31 mouse cellular contexts compared by ENCODE assay signal in genomic region chr9:47314236-47314635, GRCm38 (mm10).
"Had no signal": no experiment of that assay in that cellular context is flagged by ENCODE, and none has a peak within 500 bp of the region (broad histone marks: within the 10 kb centered on the region; RNA-seq: fewer than 3 reads in every experiment).

No protein-coding gene starts in this region.

- DNase-seq: left cerebral cortex, postnatal 4 days; liver; liver, embryonic 13.5 days; liver, postnatal 0 days; lung, adult 18-20 months; lung, adult 2 months; lung, postnatal 10 days; lung, postnatal 14 days; lung, postnatal 36 days; lung, postnatal 4 days; midbrain, embryonic 14.5 days had no signal

- H3K4me1 ChIP-seq: limb, embryonic 10.5 days; limb, embryonic 12.5 days; limb, embryonic 13.5 days; limb, embryonic 15.5 days; liver, embryonic 12.5 days; liver, embryonic 13.5 days; liver, embryonic 15.5 days; megakaryocyte, embryonic 14.5 days; midbrain, embryonic 10.5 days; midbrain, embryonic 12.5 days; midbrain, embryonic 13.5 days; midbrain, embryonic 15.5 days; neural tube, embryonic 12.5 days had no signal

- H3K27ac ChIP-seq: limb, embryonic 10.5 days; limb, embryonic 12.5 days; limb, embryonic 13.5 days; limb, embryonic 15.5 days; liver, embryonic 12.5 days; liver, embryonic 13.5 days; liver, embryonic 14.5 days; liver, embryonic 15.5 days; lung, embryonic 15.5 days; macrophage; midbrain, embryonic 10.5 days; midbrain, embryonic 12.5 days; midbrain, embryonic 13.5 days; midbrain, embryonic 15.5 days; neural tube, embryonic 12.5 days had no signal

- H3K4me3 ChIP-seq: limb, embryonic 10.5 days; limb, embryonic 12.5 days; limb, embryonic 13.5 days; limb, embryonic 15.5 days; liver, embryonic 12.5 days; liver, embryonic 13.5 days; liver, embryonic 15.5 days; lung, embryonic 15.5 days; megakaryocyte, embryonic 14.5 days; midbrain, embryonic 10.5 days; midbrain, embryonic 12.5 days; midbrain, embryonic 13.5 days; midbrain, embryonic 15.5 days; myocyte; neural tube, embryonic 12.5 days had no signal

- H3K36me3 ChIP-seq: limb, embryonic 10.5 days; limb, embryonic 12.5 days; limb, embryonic 13.5 days; limb, embryonic 15.5 days; liver, embryonic 12.5 days; liver, embryonic 13.5 days; liver, embryonic 15.5 days; lung, embryonic 15.5 days; midbrain, embryonic 10.5 days; midbrain, embryonic 12.5 days; midbrain, embryonic 13.5 days; midbrain, embryonic 15.5 days; neural tube, embryonic 12.5 days had no signal

- H3K4me2 ChIP-seq: limb, embryonic 12.5 days; limb, embryonic 13.5 days; limb, embryonic 15.5 days; liver, embryonic 11.5 days; liver, embryonic 12.5 days; liver, embryonic 13.5 days; liver, embryonic 15.5 days; lung, embryonic 14.5 days; lung, embryonic 15.5 days; midbrain, embryonic 11.5 days; midbrain, embryonic 12.5 days; midbrain, embryonic 13.5 days; midbrain, embryonic 15.5 days; neural tube, embryonic 12.5 days had no signal

- H3K9ac ChIP-seq: limb, embryonic 12.5 days; limb, embryonic 13.5 days; limb, embryonic 15.5 days; liver, embryonic 12.5 days; liver, embryonic 13.5 days; liver, embryonic 14.5 days; liver, embryonic 15.5 days; liver, postnatal 0 days; lung, embryonic 14.5 days; lung, embryonic 15.5 days; midbrain, embryonic 12.5 days; midbrain, embryonic 13.5 days; midbrain, embryonic 15.5 days; neural tube, embryonic 12.5 days had no signal

- H3K27me3 ChIP-seq: limb, embryonic 12.5 days; limb, embryonic 13.5 days; limb, embryonic 15.5 days; liver, embryonic 12.5 days; liver, embryonic 13.5 days; liver, embryonic 15.5 days; lung, embryonic 15.5 days; megakaryocyte, embryonic 14.5 days; midbrain, embryonic 13.5 days; midbrain, embryonic 15.5 days; neural tube, embryonic 12.5 days had no signal

- H3K9me3 ChIP-seq: limb, embryonic 10.5 days; limb, embryonic 12.5 days; limb, embryonic 13.5 days; limb, embryonic 15.5 days; liver, embryonic 12.5 days; liver, embryonic 13.5 days; liver, embryonic 15.5 days; lung, embryonic 15.5 days; midbrain, embryonic 10.5 days; midbrain, embryonic 12.5 days; midbrain, embryonic 13.5 days; midbrain, embryonic 15.5 days; neural tube, embryonic 12.5 days had no signal

- ATAC-seq: liver, embryonic 12.5 days; liver, postnatal 0 days; midbrain, embryonic 13.5 days; midbrain, embryonic 15.5 days; midbrain, embryonic 16.5 days had no signal
